Mouse (Mus musculus) left cerebral cortex, postnatal 36 days (tissue): ENCODE measurements around the gene Clstn3. TPM values are rescaled to one million over a fixed set of nuclear protein-coding genes. Genes with fewer than 3 reads are reported as not detected.
"Not testable (repeated sequence)": the region's sequence is repeated elsewhere in the genome, so short reads cannot be mapped to it uniquely, and the experiment has no call there.

ENCODE experiments used
- DNase-seq, 2 experiments: peaks; one replicate each; pipeline ENCODE4 v3.0.0; 2021 to 2022; ENCODE audit warnings: low spot score in 2 of 2, mixed read lengths in 1 of 2
- intact Hi-C: fragments of 180-260 bp; cut with DNase I; formaldehyde crosslinking; loops from one replicate; pipeline ENCODE4 v1.15.1; 2025
- total RNA-seq, 2 experiments: library from RNA; stranded (reverse); gene quantifications; 2 replicates each; pipeline ENCODE4 v1.2.3; 2021

The Clstn3 gene
- total RNA-seq, 2 experiments from 2014 or later = 362 to 401 TPM

DNA sequence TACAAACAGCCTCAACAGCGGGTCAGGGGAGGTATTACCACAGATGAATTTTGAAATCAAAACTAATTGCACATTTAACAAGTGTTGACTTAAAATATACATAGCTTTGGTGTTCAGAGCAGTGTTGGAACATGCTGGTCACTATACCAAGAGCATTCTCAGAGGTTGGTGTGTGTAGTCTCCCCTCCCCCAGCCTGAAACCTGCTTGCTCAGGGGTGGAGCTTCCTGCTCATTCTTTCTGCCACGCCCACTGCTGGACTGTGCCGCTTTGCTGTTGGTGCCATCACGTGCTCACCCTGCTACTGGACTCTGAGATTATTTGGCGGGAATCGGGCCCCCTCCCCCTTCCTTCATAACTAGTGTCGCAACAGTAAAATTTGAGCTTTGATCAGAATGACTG lies 39.6 kb downstream of the Clstn3 start:
- intact Hi-C loops, DNase-seq: not testable (repeated sequence)

DNA sequence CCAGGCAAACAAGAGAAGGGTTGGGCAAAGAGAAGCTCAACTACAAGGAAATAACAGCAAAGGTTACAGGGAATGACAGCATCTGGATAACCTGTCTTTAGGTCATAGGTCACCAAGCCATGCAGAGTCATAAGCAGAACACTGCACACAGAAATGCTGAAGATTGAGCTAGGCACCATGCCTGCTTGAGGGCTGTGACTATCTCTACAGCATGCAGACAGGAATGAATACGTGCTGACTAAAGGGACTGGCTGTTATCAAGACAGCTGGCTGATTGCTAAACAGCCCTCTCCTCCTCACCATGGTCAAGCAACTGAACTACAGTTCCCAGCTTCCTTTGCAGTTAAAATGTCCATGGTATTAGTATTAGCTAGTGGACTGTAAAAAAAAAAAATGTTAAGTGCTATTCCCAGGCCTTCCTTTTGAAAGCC lies 40.5 kb downstream of the Clstn3 start:
- no peak for DNase-seq

DNA sequence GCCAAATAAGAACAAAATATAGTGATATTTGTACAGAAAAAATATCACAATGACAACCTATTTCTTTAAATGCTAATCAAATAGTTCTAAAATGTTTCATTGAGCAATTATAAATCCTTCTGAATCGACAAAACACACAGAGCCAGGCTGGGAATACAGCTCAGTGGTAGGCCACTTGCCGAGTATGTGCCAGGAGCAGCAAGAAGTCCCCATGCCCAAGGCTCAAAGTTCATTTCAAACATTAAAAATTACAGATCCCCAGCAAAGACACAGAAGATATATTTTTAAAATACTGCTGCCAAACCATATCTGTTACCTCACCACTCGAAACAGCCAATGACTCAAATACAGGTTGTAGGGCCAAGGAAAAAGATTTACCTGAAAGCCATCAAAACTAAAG lies 45.9 kb downstream of the Clstn3 start:
- DNase-seq = no peak
- intact Hi-C loops = loop anchor here (5.0 kb wide), 1 partner anchor 44 kb away; the partner anchor contains the start of gene Clstn3

More for the DNA sequence above, 40.5 kb downstream of the Clstn3 start:
- intact Hi-C loops = no loop called here

DNA sequence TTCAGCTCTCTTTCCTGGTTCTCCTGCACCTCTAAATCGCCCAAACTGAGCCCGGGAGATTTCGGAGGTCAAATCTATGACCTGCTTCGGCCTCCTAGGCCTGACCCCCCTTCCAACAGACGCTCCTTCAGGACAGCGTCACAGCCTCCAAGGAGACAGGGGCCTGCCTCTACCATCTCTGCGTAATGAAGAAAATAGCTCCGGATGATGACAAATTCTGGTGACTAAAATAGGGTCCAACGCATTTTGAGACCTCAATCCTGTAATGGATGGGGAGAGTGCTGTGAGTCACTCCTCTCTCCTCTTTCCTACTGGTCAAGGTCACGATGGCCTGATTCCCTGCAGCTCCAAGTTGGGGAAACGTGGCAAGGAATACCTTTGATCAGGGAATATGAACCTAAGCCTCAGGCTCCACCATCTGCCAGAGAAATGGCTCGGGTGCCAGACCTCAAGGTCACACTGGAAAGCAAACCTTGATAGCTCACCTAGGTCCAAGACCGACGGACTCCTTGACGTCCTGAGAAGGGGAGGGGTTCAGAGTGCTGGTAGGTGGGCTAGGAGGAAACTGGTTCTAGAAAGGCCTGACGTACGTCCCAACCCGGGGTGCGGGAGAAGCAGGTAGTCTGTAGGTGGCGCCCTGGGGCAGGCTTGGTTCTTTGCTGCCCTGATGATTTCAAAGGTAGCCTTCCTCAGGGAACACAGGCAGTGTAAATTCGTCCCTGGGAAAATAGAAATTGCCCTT lies 49.1 kb downstream of the Clstn3 start:
- DNase-seq = peak; percentile 85 to 86
- intact Hi-C loops = loop anchor here (1.0 to 5.0 kb wide), 2 partner anchors 34 to 47 kb away; partner anchors contain the start of gene Clstn3

DNA sequence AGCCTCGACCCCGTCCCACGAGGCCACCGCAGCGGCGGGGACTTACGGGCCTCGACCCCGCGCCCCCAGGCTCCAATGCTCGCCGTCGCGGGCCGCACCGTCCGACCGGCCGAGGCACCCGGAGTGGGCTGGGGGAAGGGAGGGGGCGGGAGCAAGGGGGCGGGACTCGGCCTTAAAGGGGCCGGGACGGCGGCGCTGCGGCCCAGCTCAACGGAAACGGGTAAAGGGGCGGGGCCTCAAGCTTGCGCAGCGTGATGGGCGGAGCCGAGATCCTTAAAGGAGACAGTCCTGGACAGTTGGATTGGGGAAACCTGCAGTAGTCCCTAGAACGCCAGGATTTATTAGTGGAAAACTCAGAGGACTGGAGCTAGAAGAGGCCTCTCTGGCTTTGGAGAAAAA lies 49.7 kb downstream of the Clstn3 start, which contains the start of gene Pex5:
Gene Pex5, minus strand, starts transcription at position 141 of the 399 bp plus-strand sequence.
- intact Hi-C loops = loop anchor here (1.0 to 5.0 kb wide), 2 partner anchors 34 to 47 kb away; partner anchors contain the start of gene Clstn3
- peak; percentile 93 to 94 for DNase-seq

DNA sequence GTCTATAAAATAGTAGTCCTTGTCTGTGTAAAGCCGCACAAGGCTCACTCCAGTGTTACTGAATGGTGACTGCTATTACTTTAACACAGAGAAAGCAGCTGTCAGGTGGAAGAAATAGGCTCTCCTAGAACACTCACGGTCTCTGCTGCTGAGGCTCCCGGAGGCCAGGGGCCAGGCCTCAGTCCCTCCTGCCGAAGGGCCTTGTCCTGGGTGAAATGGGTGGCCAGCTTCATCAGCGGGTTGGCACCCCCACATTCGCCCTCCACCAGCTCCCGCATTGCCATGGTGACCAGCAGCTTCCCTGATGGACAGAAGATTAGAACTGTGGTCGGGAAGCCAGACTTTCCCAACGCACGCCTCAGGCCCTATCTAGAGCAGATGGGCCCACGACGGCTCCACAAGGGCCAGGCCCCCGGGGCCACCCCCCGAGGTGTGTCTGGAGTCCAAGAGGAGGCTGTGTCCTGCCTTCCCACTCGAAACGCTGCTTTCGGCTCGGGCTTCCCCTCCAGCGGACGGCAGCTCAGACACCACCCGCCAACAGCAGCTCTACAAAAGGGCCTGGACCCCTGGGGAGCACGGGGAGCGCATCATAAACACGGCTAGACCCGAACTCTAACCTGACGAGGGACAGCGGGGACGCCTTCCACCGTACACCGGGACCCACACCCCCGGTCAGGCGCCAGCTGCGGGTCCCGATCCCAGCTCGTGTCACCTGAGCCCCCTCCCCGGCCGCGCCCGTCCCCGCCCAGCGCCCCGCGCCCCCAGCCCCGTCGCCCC lies 50.3 kb downstream of the Clstn3 start:
- intact Hi-C loops = no loop called here
- DNase-seq = peak; percentile 59 to 62

DNA sequence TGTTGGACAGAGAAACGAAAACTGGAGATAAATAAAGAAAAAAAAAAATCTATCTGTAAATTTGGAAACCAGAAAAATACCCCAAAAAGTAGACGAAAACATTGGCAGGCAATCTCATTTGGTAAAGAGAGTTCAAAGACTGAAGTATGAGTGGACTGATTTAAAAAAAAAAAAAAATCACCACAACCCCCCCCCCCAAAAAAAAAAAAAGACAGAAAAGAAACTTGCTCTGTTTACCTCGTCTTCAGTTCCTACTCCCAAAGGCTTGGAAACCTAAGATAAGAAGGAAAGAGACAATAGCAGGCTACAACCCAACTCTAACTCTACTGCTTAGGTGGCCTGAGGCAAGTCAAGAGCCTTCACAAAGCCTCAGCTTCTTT lies 50.8 kb downstream of the Clstn3 start:
- DNase-seq = no peak
- intact Hi-C loops = no loop called here

DNA sequence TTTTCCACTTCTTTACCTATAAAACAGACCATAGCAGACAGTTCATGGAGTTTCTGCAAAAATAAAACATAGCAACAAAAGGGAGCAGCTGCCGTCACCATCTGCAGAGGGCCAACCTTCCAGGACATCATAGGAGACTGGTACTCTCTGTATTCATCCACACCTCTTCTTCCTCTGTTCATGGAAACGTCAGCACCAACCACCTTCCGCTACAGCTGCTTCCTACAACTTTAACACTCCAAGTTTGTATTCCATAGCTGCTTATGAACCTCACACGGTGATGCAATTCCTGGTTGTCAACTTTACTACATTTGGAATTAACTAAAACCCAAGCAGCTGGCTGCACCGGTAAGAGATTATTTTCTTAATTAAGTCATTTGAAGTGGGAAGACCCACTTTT lies 56.2 kb downstream of the Clstn3 start:
- DNase-seq = no peak
- intact Hi-C loops = no loop called here

DNA sequence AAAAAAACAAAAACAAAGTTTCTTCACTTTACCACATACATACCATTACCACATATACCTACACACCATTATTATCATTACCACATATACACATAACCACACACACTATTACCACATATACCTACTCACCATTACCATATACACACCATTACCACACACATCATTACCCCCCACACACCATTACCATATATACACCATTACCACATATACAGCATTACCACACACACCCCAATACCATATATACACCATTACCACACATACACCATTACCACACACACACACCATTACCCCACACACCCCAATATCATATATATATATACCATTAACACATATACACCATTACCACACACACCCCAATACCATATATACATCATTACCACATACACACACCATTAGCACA lies 57.4 kb downstream of the Clstn3 start:
- intact Hi-C loops = no loop called here
- DNase-seq = no peak

DNA sequence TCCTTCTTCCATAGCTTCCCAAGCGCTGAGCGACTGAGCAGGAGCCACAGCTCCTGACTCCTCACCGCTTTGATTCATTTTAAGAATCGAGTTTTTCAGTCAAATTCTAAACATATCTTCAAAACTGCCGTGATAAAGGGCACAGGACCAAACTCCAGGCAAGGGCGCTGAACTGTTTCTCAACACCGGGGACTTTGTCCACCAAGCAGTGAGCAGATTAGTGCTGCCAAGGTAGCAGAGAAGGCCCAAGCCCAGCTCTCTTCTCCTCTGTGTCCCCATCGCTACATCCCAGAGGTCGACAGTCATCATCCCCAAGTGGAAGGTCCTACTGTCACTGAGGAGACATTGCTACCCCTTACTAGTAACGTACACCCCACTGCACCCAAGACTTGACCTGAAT lies 58.3 kb downstream of the Clstn3 start:
- no peak for DNase-seq
- intact Hi-C loops = no loop called here

DNA sequence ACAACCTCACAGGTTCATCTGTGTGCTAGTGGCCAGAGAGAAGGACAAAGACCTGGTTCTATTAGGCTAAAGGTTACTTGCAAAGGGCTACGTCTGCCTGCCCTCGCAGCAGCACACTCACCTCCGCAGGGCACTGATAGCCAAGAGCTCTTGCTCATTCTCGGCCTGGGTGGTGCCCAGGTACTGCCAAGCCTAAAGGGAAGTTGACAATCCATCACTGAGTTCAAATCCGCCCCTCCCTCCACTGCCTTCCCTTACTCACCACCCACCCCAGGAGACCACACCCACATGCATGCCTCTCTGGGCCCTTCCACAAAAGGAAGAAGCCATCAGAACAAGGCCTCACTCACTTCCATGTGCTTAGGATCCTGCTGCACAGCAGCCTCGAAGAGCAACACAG lies 64.9 kb downstream of the Clstn3 start:
- no peak for DNase-seq
- intact Hi-C loops = no loop called here

DNA sequence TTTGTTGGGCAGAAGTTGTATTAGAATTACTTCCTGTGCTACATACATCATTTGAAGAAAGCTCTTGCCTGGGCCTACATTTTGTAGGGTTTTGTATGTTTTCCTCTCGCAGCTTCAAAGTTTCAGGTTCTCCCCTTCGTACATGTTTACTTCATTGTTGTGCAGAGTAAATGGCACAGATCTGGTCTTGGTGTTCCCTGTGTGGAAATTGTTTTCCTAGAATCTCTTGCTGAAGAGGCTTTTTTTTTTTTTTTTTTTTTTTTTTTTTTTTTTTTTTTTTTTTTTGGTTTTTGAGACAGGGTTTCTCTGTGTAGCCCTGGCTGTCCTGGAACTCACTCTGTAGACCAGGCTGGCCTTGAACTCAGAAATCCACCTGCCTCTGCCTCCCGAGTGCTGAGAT lies 69.6 kb downstream of the Clstn3 start:
- intact Hi-C loops, DNase-seq: not testable (repeated sequence)

Other genes starting within 250 kb of the Clstn3 start
- not detected for gene Vmn2r27, start 232.9 kb downstream of the Clstn3 start, total RNA-seq
- gene Cd163, start 160.1 kb downstream of the Clstn3 start, total RNA-seq = 1 to 10 TPM; 1.7 to 4.5 TPM
- 10 to 100 TPM; 60.9 to 67.5 TPM for gene Pex5, start 49.7 kb downstream of the Clstn3 start, total RNA-seq
- gene C1rl, start 28.3 kb upstream of the Clstn3 start, total RNA-seq = under 1 TPM; 0.25 to 0.34 TPM
- gene C1ra, start 47.6 kb upstream of the Clstn3 start, total RNA-seq = 1 to 10 TPM; 1.3 to 1.4 TPM
- gene C1s1, start 77.6 kb upstream of the Clstn3 start, total RNA-seq = 1 to 10 TPM; 1.2 to 2.5 TPM
- under 1 TPM; 0.15 to 0.23 TPM for gene C1rb, start 105.5 kb upstream of the Clstn3 start, total RNA-seq
- under 1 TPM in 1 of 2 experiments, not detected in 1; 0.32 TPM for gene C1s2, start 171.3 kb upstream of the Clstn3 start, total RNA-seq
- gene Lpcat3, start 198.2 kb upstream of the Clstn3 start, total RNA-seq = 10 to 100 TPM; 20.9 to 23.0 TPM
- 10 to 100 TPM; 41.8 to 45.9 TPM for gene Emg1, start 247.4 kb upstream of the Clstn3 start, total RNA-seq
- 100 to 1,000 TPM; 113 to 127 TPM for gene Phb2, start 247.5 kb upstream of the Clstn3 start, total RNA-seq